Mouse (Mus musculus) embryo, embryonic 11.5 days (tissue): ENCODE measurements around the gene Hist1h3a.
"Not testable (repeated sequence)": the region's sequence is repeated elsewhere in the genome, so short reads cannot be mapped to it uniquely, and the experiment has no call there.

Source experiments
- DNase-seq: peaks from one replicate; pipeline ENCODE4 v3.0.0-alpha.2; 2012; ENCODE audit warnings: low read depth, low spot score

Gene Hist1h3a

DNA sequence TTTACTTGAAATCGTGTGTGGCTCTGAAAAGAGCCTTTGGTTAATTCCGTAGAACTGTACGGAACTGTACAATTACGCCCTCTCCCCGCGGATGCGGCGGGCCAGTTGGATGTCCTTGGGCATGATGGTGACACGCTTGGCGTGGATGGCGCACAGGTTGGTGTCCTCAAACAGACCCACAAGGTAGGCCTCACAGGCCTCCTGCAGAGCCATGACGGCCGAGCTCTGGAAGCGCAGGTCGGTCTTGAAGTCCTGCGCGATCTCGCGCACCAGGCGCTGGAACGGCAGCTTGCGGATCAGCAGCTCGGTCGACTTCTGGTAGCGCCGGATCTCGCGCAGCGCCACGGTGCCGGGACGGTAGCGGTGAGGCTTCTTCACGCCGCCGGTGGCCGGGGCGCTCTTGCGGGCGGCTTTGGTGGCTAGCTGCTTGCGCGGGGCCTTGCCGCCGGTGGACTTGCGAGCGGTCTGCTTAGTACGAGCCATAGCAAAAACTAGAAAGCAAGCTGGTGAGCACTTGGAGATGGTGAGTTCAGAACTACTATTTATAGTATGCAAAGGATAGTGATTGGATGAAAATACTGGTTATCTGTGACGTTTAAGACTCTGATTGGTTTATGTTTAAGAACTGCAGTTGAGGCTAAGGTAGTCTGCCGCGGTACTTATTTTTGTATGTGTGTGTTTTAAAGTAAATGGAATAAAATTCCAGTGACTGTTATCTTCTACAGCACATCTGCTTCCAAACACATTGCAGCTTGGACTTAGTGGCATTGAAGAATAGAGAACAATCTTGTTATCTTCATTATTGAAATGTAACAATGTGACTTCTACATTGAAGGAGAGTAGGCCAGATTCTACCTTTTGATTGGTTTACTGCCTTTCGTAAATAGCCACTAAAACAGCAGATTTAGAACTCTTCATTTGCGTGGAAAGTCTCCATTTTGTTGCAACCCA lies at the start of gene Hist1h3a:
Gene Hist1h3a (minus strand): TSS at position 516 of the 951 bp plus-strand sequence.
- peak; percentile 79 for DNase-seq

DNA sequence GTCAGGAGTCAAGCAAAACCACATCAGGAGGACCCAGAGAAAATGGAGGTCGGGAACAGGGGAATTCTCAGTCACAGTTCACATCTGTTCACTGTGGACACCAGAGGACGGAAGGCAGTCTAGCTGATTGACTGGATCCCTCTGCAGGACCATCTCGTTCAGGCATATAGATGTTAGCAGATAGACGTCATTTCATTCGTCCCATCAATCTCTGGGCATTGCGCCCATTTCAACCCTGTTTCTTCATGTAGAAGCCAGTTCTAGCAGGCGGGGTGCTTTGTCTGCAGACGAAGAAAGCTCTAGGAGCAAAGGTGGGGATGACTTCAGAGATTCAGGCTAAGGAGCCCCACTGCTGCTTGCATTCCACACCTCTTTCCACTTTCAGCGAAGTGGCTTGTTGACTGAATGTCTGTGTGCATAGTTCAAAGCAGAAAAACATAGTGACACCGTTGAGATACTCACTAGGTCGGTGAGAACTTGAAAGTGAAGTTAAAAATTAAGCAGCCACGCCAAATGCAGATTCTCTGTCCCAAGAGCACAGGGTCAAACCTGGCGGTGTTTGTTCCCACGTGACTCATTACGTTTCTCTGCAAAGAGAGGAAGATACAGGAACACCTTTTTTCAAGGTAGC lies 44.4 kb upstream of the Hist1h3a start, which contains the start of gene Slc17a2:
Gene Slc17a2 (plus strand): TSS at position 572 of the 631 bp plus-strand sequence.
- DNase-seq, result no peak

DNA sequence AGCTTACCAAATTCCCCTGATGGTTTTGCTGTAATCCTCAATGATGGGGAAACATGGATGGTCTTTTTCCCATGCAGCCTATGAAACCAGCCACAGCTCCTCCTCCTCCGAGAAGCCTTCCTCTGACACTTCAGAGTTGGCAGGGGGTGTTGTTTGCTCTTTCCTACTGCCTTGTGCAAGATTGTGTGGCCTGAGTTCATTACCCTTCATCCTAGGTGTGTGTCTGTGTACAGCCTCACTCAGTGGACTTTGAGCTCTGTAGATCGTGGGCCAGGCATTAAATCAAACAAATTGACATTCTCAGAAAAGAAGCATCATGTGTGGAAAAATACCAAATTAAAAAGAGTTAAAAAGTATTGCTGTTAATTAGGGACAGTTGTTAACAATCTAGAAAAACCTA lies 42.3 kb upstream of the Hist1h3a start:
- DNase-seq, result no peak

DNA sequence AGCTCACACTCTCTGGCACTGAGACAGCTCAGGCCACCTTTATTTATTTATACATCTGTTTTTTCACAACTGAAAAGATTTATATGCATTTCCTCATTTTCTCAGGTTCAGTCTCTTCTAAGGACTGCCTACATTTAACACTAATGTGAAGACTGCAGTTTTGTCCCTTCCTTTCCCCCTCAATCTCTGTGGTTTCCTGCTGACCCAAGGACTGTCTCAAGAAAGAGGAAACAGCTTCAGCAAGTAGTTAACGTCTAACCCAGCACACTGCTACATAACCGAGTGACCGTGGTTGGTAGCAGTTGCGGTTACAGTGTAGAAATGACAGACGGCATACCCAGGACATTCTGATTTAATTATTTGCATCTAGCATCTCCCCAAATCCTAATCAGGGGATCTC lies 37.2 kb upstream of the Hist1h3a start:
- no peak for DNase-seq

DNA sequence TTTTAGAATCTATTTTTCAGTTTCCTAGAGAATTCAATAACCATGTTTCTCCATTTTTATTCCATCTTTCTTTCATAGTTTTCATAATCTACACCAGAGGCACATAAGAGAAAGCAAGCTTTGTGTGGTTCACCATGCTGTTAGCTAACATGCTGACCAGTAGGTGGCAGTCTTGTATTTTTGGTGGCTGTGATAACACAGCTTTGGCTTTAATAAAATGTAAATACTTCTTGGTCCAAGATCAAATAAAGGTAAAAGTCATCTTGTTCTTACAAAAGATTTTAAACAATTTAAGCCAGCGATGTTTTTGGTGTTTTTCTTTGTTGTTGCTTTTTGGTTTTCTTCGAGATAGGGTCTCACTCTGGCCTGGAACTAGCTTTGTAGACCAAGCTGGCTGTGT lies 30.3 kb upstream of the Hist1h3a start:
- DNase-seq, result peak; percentile 51

DNA sequence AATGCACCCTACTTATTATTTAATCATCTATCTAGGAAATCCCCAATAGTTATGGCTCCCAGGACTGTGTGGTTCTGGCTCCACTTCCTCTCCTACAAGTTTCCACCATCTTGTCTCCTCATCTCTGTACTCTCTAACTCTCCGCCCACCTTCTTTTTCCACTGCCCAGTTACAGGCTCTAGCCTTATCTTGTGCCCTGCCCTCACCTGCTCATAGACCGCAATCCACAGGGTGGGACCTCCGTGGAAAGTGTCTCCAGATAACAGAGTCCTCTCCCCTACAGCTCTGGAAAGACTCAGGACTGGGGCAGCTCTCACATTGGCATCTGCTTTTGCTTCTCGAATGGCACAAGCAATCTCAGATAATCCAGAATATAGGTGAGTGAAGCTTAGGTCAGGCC lies 16.8 kb upstream of the Hist1h3a start:
- DNase-seq, result no peak

DNA sequence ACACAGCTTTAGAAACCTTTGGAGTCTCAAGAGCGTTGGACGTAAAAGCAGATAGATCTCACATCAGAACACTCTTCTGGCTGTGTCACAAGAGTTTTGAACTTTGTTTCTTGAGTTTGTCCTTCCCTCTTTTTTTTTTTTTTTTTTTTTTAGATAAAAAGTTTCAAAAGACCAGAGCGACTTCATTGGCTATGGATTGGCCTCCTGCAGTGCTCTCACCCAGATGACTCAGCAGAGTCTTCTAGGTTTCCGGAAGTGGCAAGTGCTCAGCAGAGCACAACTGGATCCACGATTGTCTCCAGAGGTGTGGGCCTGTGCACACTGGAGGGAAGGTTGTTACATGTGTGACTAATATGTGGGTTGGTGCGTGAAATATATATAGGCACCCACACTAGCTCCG lies 16.2 kb upstream of the Hist1h3a start:
- no peak for DNase-seq

DNA sequence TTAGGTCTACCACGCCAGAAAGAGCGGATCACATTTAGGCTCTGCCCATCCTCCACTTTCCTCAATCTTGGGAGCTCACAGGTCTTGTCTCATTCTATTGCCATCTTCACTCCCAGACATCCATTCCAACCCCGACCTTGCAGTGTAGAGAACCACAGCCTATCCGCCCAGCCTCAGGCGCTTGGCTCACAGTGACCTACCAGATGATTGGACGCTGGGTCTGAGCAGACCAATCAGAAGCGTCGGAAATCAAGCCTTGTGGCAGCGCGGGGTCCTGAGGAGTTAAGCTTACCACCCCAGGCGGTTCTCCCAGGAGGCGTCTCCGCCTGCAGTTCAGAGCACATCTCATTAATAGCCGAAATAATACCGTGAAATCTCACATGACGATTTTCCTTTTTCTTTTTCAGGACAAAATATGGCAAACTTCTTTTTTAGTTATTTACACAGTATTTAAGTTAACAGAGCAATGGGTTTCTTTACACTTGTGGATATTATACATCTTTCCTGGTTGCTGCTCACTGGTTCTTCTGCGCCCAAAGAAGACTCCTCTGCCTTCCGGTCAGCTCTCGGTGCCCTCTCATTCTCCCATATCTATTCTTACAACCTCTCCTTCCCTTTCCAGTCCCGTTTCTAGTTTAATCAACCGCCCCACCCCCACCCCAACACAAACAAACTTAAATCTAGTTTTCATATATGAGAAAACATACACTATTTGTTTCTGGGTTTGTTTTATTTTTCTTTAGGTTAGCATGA lies 10.6 kb upstream of the Hist1h3a start:
- DNase-seq, result peak; percentile 57

DNA sequence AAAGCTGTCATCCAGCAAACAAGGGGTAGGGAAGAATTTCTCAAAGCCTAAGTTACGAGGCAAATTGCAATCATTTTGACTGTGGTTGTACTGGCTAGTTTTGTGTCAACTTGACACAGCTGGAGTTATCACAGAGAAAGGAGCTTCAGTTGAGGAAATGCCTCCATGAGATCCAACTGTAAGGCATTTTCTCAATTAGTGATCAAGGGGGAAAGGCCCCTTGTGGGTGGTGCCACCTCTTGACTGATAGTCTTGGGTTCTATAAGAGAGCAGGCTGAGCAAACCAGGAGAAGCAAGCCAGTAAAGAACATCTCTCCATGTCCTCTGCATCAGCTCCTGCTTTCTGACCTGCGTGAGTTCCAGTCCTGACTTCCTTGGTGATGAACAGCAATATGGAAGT lies 7.4 kb upstream of the Hist1h3a start, which contains the start of gene Trim38:
Gene Trim38 (plus strand): TSS at position 301 of the 400 bp plus-strand sequence.
- DNase-seq, result not testable (repeated sequence)

DNA sequence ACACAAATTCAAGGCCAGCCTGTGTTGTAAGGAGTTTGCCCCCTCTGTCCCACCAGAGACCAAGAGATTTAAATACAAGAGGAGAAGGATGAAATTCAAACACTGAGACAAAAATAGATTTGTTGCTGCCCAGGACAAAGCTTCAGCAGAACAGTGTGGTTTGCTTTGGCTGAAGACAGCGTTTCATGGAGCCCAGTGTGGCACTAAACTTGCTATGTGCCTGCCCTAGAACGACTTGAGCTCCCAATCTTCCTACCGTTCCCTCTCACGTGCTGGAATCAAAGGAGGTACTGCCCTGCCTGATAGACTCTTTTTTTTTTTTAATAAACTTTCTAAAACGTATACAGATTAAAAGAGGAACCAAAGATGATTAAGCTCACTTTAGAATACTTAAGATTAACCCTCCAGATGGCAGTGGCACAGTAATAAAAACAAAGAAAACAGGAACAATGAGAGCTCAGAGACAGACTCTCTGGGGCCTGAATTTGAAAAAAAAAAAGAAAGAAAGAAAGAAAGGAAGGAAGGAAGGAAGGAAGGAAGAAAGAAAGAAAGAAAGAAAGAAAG lies 6.7 kb upstream of the Hist1h3a start:
- no peak for DNase-seq

DNA sequence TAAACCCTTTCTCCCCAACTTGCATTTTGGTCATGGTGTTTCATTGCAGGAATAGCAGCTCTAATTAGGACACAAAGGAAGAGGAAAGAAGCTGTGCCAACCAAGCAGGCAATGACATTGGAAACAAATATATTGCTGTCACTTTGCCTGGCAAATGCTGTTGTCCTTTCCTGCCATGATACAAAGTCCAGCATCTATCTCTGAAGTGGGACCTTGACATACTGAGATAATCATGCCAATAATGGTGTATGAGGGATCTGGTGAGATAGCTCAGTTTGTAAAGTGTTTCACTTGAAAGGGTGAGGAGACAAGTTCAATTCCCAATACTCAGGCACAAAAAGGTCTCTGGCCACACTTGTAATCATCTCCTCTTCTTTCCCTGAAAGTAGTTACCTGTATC lies 4.6 kb upstream of the Hist1h3a start:
- no peak for DNase-seq

DNA sequence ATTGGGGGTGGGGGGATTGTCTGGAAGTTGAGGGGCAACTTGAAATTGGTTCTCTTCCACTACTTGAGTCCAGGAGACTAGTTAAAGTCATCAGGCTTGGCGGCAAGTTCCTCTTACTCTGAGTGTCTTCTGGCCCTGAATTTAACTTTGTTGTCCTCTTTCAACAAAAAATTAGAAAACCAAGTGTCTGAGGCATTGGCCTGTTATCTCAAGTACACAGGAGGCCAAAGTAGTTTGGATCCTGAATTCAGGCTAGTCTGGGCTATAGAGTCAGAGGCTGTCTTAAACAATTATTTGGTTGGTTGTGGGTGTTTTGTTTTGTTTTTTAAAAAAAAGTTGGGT lies 3.0 kb upstream of the Hist1h3a start:
- no peak for DNase-seq

DNA sequence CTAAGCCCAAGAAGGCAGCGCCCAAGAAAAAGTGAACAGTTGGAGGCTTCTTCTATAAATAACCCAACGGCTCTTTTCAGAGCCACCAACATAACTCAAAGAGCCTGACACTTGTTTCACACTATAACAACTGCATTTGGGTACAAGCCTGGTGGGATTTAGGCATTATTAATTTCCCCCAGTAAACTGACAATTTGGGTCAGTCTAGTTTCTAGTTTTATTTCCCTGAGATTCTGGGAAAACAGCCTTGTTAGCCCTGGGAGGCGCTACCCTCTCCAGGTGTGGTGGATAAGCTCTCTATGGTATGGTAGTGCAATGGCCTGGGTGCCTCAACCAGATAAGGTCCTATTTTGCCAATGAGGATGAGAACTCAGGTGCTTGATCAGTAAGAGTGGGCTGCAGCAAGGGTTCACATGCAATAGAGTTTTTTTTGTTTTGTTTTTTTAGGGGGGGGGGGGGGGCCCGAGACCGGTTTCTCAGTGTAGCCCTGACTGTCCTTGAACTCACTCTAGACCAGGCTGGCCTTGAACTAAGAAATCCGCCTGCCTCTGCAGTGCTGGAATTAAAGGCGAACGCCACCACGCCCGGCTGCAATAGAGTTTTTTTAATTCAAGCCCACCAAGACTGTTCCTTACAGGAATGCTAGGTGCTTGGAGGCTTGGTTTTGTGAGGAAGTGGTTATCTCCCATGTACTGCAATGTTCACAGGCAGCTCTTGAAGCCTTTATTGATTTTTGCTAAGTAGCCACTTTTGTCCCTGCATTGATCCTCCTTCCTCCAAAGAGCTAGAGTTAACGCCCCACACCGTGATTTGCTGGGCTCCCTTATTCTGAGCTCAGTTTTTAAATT lies 2.4 kb upstream of the Hist1h3a start:
- no peak for DNase-seq

DNA sequence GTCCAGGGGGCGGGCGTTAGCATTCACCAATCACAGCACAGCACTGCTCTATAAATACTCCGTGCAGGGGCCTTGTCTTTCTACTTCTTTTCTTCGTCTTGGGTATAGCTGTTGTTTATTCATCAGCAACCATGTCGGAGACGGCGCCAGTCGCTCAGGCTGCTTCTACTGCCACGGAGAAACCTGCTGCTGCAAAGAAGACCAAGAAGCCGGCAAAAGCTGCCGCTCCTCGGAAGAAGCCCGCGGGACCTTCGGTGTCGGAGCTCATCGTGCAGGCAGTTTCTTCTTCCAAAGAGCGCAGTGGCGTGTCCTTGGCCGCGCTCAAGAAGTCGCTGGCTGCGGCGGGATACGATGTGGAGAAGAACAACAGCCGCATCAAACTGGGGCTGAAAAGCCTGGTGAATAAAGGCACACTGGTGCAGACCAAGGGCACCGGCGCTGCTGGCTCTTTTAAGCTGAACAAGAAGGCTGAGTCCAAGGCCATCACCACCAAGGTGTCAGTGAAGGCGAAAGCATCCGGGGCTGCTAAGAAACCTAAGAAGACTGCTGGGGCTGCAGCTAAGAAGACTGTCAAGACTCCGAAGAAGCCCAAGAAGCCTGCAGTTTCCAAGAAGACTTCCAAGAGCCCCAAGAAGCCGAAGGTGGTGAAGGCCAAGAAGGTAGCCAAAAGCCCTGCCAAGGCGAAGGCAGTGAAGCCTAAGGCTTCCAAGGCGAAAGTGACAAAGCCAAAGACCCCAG lies 1.6 kb upstream of the Hist1h3a start, which contains the start of gene Hist1h1a:
Gene Hist1h1a (plus strand): TSS at position 81 of the 738 bp plus-strand sequence.
- peak; percentile 86 for DNase-seq

DNA sequence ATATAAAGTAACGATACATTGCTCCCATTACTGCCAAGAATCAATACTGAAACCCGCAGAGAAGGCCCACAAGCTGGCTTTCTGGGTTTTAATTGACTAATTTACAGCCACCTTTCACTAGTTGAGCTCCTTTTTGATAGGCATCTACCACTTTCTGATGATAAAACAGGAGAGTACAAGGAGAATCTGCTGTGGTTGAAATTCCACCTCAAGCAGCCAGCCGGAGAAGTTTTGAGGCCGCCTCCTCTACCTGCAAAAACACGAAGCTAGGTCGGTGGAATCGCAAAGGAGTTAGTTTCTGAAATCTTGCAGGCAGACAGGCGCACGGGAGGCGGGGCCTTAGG lies 1.0 kb upstream of the Hist1h3a start:
- DNase-seq, result no peak

DNA sequence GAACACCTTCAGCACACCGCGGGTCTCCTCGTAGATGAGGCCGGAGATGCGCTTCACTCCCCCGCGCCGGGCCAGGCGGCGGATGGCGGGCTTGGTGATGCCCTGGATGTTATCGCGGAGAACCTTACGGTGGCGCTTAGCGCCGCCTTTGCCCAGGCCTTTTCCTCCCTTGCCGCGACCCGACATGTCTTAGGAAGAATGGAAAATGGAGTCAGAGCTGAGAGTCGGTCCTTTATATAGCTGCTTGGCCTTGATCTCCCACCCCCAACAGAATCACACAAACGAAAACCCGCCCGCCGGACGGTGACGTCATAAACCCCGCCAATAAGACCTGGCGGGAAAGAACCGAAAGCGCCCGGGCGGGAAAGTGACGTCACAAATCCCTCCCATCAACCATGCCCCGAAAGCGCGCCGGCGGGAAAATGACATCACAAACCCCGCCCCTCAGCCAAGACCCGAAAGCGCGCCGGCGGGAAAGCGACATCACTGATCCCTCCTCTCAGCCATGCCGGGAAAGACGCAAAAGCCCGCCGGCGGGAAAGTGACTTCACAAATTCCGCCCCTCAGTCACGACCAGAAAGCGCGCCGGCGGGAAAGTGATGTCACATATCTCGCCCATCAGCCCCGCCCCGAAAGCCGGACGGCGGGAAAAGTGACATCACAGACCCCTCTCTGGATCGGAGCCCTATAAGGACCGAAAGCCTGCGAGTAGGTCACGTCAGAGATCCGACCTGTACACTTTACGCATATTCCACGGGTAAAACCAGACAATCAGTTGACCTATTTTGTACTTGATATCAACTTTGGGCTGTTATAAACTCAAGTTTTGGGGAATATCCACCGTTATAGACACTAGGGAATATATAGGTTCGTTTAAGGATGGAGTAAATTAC lies 968 bp downstream of the Hist1h3a start, which contains the start of gene Hist1h4a:
Gene Hist1h4a (minus strand): TSS at position 259 of the 893 bp plus-strand sequence.
- peak; percentile 96 for DNase-seq

DNA sequence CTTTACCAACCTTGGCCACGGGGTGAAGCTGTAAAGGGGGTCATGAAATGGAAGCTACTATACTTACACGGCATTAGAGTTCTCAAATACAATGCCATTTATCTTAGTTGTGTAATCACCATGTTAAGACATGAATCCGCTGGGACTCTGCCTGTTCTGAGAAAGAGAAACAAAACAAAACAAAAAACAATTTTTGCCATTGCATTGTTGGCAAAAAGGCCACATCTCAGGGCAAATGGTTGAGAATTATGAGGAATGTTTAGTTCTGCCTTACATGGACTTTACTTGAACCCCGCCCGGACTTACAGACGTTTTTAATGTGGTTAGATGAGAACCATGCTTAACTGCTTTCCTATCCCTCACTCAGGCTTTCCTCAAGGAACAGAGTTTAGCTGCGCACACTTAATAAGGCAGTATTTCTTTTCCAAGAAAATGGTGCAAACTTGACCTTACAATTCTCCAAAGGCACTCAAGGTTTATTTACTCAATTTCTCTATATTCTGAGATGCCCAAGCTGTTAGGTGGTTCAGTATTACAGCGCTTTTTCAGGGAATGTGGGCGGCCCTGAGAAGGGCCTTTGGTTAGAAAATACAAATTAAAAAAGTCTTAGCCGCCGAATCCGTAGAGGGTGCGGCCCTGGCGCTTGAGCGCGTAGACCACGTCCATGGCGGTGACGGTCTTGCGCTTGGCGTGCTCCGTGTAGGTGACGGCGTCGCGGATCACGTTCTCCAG lies 1.8 kb downstream of the Hist1h3a start:
- no peak for DNase-seq

DNA sequence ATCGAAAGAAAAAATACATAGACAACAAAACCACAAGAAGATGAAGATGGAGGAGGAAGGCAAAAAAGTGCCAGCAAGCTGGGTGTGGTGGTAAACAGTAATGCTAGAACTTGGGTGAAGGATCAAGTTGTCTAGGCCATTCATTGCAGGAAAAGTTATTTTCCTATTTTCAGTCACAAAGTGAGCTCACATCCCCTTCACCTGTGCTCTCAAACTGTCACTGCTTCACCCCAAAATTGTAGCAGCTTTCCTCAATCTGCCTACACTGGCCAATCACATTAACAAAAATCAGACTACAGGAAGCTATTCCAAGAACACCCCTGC lies 2.3 kb downstream of the Hist1h3a start:
- no peak for DNase-seq
